Mouse (Mus musculus) stomach, embryonic 14.5 days (tissue): Measurements from ENCODE around the gene Gpat3. TPM values are rescaled to one million over a fixed set of nuclear protein-coding genes. Genes with fewer than 3 reads are reported as not detected.

Experiments used
- ATAC-seq: fragments of 200-750 bp; cut with Nextera tagmentation; 2 replicates; pipeline ENCODE4 v1.8.0; 2017; ENCODE audit warnings: low read depth, moderate TSS enrichment; ENCODE audit not compliant: insufficient number of reproducible peaks, insufficient read depth, low FRiP score
- H3K27ac ChIP-seq: fragments of 300-500 bp; sonication (generic); 2 replicates; pipeline ENCODE4 v1.5.1; 2014; ENCODE audit warnings: mild to moderate bottlenecking, low read length, moderate library complexity, mixed read lengths
- H3K27me3 ChIP-seq: fragments of 300-500 bp; sonication (generic); 2 replicates; pipeline ENCODE4 v1.6.1; 2014; ENCODE audit warnings: low read length, control low read depth, mixed read lengths; ENCODE audit not compliant: control insufficient read depth, insufficient read depth
- H3K36me3 ChIP-seq: fragments of 300-500 bp; sonication (generic); 2 replicates; pipeline ENCODE4 v1.6.1; 2014; ENCODE audit warnings: mild to moderate bottlenecking, control low read depth, low read length, moderate library complexity, mixed read lengths; ENCODE audit not compliant: control insufficient read depth, insufficient read depth
- H3K4me1 ChIP-seq: fragments of 300-500 bp; sonication (generic); 2 replicates; pipeline ENCODE4 v1.6.1; 2014; ENCODE audit warnings: low read length, control low read depth, mixed read lengths; ENCODE audit not compliant: control insufficient read depth, insufficient read depth
- H3K4me2 ChIP-seq: fragments of 300-500 bp; sonication (generic); replicated peaks from 2 replicates; pipeline ENCODE4 v1.6.1; 2014; ENCODE audit warnings: low read depth, low read length, control low read depth
- H3K4me3 ChIP-seq: fragments of 300-500 bp; sonication (generic); 2 replicates; pipeline ENCODE4 v1.5.1; 2014; ENCODE audit warnings: low read depth, low read length, control low read depth
- H3K9ac ChIP-seq: fragments of 300-500 bp; sonication (generic); replicated peaks from 2 replicates; pipeline ENCODE4 v1.6.1; 2014; ENCODE audit warnings: low read depth, mild to moderate bottlenecking, control low read depth, low read length, moderate library complexity, mixed read lengths
- H3K9me3 ChIP-seq: fragments of 300-500 bp; sonication (generic); 2 replicates; pipeline ENCODE4 v1.6.1; 2016; ENCODE audit warnings: low read depth, low read length, control low read depth; ENCODE audit not compliant: control insufficient read depth
- WGBS: fragments of 180-500 bp; shearing (Covaris S2); extraction: QIAGEN DNeasy Blood & Tissue Kit; methylation state at CpG from one replicate; pipeline ENCODE4 v1.1.7; 2014; 5-methylcytosine and 5-hydroxymethylcytosine counted together
- polyA plus RNA-seq: library from polyadenylated mRNA; unstranded; fragments of >200 nt; fragmentation: Nextera tagmentation; extraction: Ambion mirVana; gene quantifications from 2 replicates; pipeline ENCODE4 v1.2.1, GENCODE M21; 2014

Gpat3 gene
- 2.0 and 2.9 TPM in 2 replicates for polyA plus RNA-seq

- 0 out of 2 replicates have a peak, but pooled peaks cover 4% of the 10 kb centered on the region for H3K4me1 ChIP-seq
- no peaks in the 10 kb centered on the region for H3K27me3 ChIP-seq
- H3K4me2 ChIP-seq: peak within 1 kb of the TSS; percentile 97
- H3K4me3 ChIP-seq: peak within 1 kb of the TSS; percentile 51
- peak within 1 kb of the TSS; percentile 39; the same call in 1 of the 2 replicates for H3K9ac ChIP-seq
- ATAC-seq: no peak
- H3K9me3 ChIP-seq: peaks cover 8% of the 10 kb centered on the region; the same call in 1 of the 2 replicates
- WGBS: under 1% methylated on average over 16 of the region's 16 CpGs
- H3K36me3 ChIP-seq: no peaks in the 10 kb centered on the region
- H3K27ac ChIP-seq: no peak within 1 kb of the TSS
Observed at GRCm38 (mm10) chr5:100845485-100845847, at the start of gene Gpat3. Gene Gpat3, plus strand, starts transcription at chr5:100845713.

- under 1% methylated on average over 67 of the region's 67 CpGs for WGBS
- H3K36me3 ChIP-seq: peaks cover 26% of the 10 kb centered on the region
- H3K9me3 ChIP-seq: no peaks in the 10 kb centered on the region
- no peak within 1 kb of the TSS for H3K27ac ChIP-seq
- ATAC-seq: peak; percentile 96
- H3K4me2 ChIP-seq: peak within 1 kb of the TSS; percentile 93
- H3K27me3 ChIP-seq: no peaks in the 10 kb centered on the region
- peak within 1 kb of the TSS; percentile 78 for H3K9ac ChIP-seq
- H3K4me1 ChIP-seq: no peaks in the 10 kb centered on the region
- peak within 1 kb of the TSS; percentile 88 for H3K4me3 ChIP-seq
Observed at GRCm38 (mm10) chr5:100798165-100798860, 47.2 kb upstream of the Gpat3 start, which contains the start of the genes Helq and Mrps18c. Gene Helq, minus strand, starts transcription at chr5:100798598. Gene Mrps18c, plus strand, starts transcription at chr5:100798627.

- Histone ChIP-seq H3K9me3 (no peaks in the 10 kb centered on the region), H3K36me3 (peaks cover 13% of the 10 kb centered on the region; the same call in 1 of the 2 replicates), H3K27me3 (no peaks in the 10 kb centered on the region), H3K4me3 (no peak overlapping the region), H3K4me2 (no peak overlapping the region), H3K27ac (no peak overlapping the region), H3K4me1 (no peaks in the 10 kb centered on the region), H3K9ac (no peak overlapping the region)
- 51% methylated on average over 4 of the region's 4 CpGs for WGBS
- ATAC-seq: no peak
Observed at GRCm38 (mm10) chr5:100818341-100818740, 27.2 kb upstream of the Gpat3 start.

GRCm38 (mm10) chr5:100819568-100820480, 25.7 kb upstream of the Gpat3 start:
- Histone ChIP-seq H3K9ac (peak overlapping the region; percentile 91), H3K4me1 (no peaks in the 10 kb centered on the region), H3K4me2 (peak overlapping the region; percentile 69), H3K4me3 (peak overlapping the region; percentile 87), H3K36me3 (peaks cover 6% of the 10 kb centered on the region; the same call in 1 of the 2 replicates), H3K27ac (peak overlapping the region; percentile 46; the same call in 1 of the 2 replicates), H3K9me3 (no peaks in the 10 kb centered on the region), H3K27me3 (no peaks in the 10 kb centered on the region)
- WGBS: 28% methylated on average over 16 of the region's 16 CpGs
- ATAC-seq: no peak

GRCm38 (mm10) chr5:100820483-100821184, 24.9 kb upstream of the Gpat3 start, which contains the start of gene Abraxas1:
Gene Abraxas1, minus strand, starts transcription at chr5:100820965.
- Histone ChIP-seq H3K27ac (peak within 1 kb of the TSS; percentile 46), H3K4me3 (peak within 1 kb of the TSS; percentile 87), H3K9ac (peak within 1 kb of the TSS; percentile 91), H3K36me3 (0 out of 2 replicates have a peak, but pooled peaks cover 5% of the 10 kb centered on the region), H3K27me3 (no peaks in the 10 kb centered on the region), H3K9me3 (no peaks in the 10 kb centered on the region), H3K4me1 (no peaks in the 10 kb centered on the region), H3K4me2 (peak within 1 kb of the TSS; percentile 69)
- WGBS: under 1% methylated on average over 63 of the region's 63 CpGs
- peak; percentile 97 for ATAC-seq

GRCm38 (mm10) chr5:100821375-100821774, 24.1 kb upstream of the Gpat3 start:
- Histone ChIP-seq H3K4me3 (peak overlapping the region; percentile 87; the same call in 1 of the 2 replicates), H3K9ac (no peak overlapping the region), H3K27ac (no peak overlapping the region), H3K27me3 (no peaks in the 10 kb centered on the region), H3K4me1 (no peaks in the 10 kb centered on the region), H3K9me3 (no peaks in the 10 kb centered on the region), H3K4me2 (peak overlapping the region; percentile 69), H3K36me3 (no peaks in the 10 kb centered on the region)
- ATAC-seq: no peak
- WGBS: 77% methylated on average over 8 of the region's 8 CpGs

GRCm38 (mm10) chr5:100822826-100823225, 22.7 kb upstream of the Gpat3 start:
- no peak overlapping the region for H3K4me3 ChIP-seq
- H3K4me2 ChIP-seq: no peak overlapping the region
- no peak overlapping the region for H3K27ac ChIP-seq
- no peaks in the 10 kb centered on the region for H3K4me1 ChIP-seq
- 87% methylated on average over 7 of the region's 7 CpGs for WGBS
- no peaks in the 10 kb centered on the region for H3K9me3 ChIP-seq
- H3K9ac ChIP-seq: no peak overlapping the region
- no peak for ATAC-seq
- H3K36me3 ChIP-seq: no peaks in the 10 kb centered on the region
- no peaks in the 10 kb centered on the region for H3K27me3 ChIP-seq

GRCm38 (mm10) chr5:100825975-100826374, 19.5 kb upstream of the Gpat3 start:
- H3K27me3 ChIP-seq: no peaks in the 10 kb centered on the region
- ATAC-seq: no peak
- no peaks in the 10 kb centered on the region for H3K4me1 ChIP-seq
- H3K36me3 ChIP-seq: no peaks in the 10 kb centered on the region
- H3K27ac ChIP-seq: no peak overlapping the region
- H3K9me3 ChIP-seq: no peaks in the 10 kb centered on the region
- no peak overlapping the region for H3K4me2 ChIP-seq
- 22% methylated on average over 2 of the region's 2 CpGs for WGBS
- no peak overlapping the region for H3K9ac ChIP-seq
- H3K4me3 ChIP-seq: no peak overlapping the region
